Mouse (Mus musculus) lung, adult 18-20 months (tissue): Measurements from ENCODE around the gene Shisa9.
"Not testable (repeated sequence)": the region's sequence is repeated elsewhere in the genome, so short reads cannot be mapped to it uniquely, and the experiment has no call there.

Source experiments
- DNase-seq, 2 experiments: peaks; one replicate each; pipeline ENCODE4 v3.0.0; 2022; ENCODE audit warnings: mixed read lengths in 2 of 2

The Shisa9 gene

GRCm38 (mm10) chr16:11983616-11984270 lies at the start of gene Shisa9:
Shisa9 (plus strand) TSS chr16:11984113.
- DNase-seq, result peak in 1 of 2 experiments; percentile 6

GRCm38 (mm10) chr16:11940477-11940876 lies 43.4 kb upstream of the Shisa9 start:
- peak; percentile 29 to 46 for DNase-seq

GRCm38 (mm10) chr16:11960691-11961090 lies 23.2 kb upstream of the Shisa9 start:
- DNase-seq, result no peak

- DNase-seq, result no peak
Measured at GRCm38 (mm10) chr16:11966041-11966440, 17.9 kb upstream of the Shisa9 start.

GRCm38 (mm10) chr16:11966810-11967209 lies 17.1 kb upstream of the Shisa9 start:
- not testable (repeated sequence) for DNase-seq

- DNase-seq, result no peak
Measured at GRCm38 (mm10) chr16:11967579-11967978, 16.3 kb upstream of the Shisa9 start.

- no peak for DNase-seq
Measured at GRCm38 (mm10) chr16:11973707-11974106, 10.2 kb upstream of the Shisa9 start.

GRCm38 (mm10) chr16:11976737-11977136 lies 7.2 kb upstream of the Shisa9 start:
- no peak for DNase-seq

GRCm38 (mm10) chr16:11980764-11981163 lies 3.1 kb upstream of the Shisa9 start:
- peak in 1 of 2 experiments; percentile 5 for DNase-seq

- no peak for DNase-seq
Measured at GRCm38 (mm10) chr16:11983106-11983615, 752 bp upstream of the Shisa9 start.

- no peak for DNase-seq
Measured at GRCm38 (mm10) chr16:11984271-11984791, 418 bp downstream of the Shisa9 start.

- DNase-seq, result no peak
Measured at GRCm38 (mm10) chr16:11987056-11987455, 3.1 kb downstream of the Shisa9 start.

- DNase-seq, result no peak
Measured at GRCm38 (mm10) chr16:12005177-12005576, 21.3 kb downstream of the Shisa9 start.

GRCm38 (mm10) chr16:12010136-12010535 lies 26.2 kb downstream of the Shisa9 start:
- DNase-seq, result no peak

GRCm38 (mm10) chr16:12012747-12013146 lies 28.8 kb downstream of the Shisa9 start:
- DNase-seq, result no peak

- DNase-seq, result no peak
Measured at GRCm38 (mm10) chr16:12014523-12014922, 30.6 kb downstream of the Shisa9 start.

GRCm38 (mm10) chr16:12017921-12018618 lies 34.2 kb downstream of the Shisa9 start:
- DNase-seq, result peak; percentile 5 to 23

GRCm38 (mm10) chr16:12020103-12020755 lies 36.3 kb downstream of the Shisa9 start:
- no peak for DNase-seq

GRCm38 (mm10) chr16:12032441-12032840 lies 48.5 kb downstream of the Shisa9 start:
- no peak for DNase-seq

GRCm38 (mm10) chr16:12034868-12035267 lies 51.0 kb downstream of the Shisa9 start:
- DNase-seq, result no peak

GRCm38 (mm10) chr16:12035626-12036025 lies 51.7 kb downstream of the Shisa9 start:
- DNase-seq, result no peak

- peak in 1 of 2 experiments; percentile 5 for DNase-seq
Measured at GRCm38 (mm10) chr16:12040935-12041334, 57.0 kb downstream of the Shisa9 start.

GRCm38 (mm10) chr16:12052051-12052450 lies 68.1 kb downstream of the Shisa9 start:
- no peak for DNase-seq
